Mouse (Mus musculus): ENCODE measurements around the gene Vgll1. TPM values are rescaled to one million over a fixed set of nuclear protein-coding genes. Genes with fewer than 3 reads are reported as not detected.

Vgll1 gene
- polyA plus RNA-seq, 1 experiment from 2014 or later = not detected

GRCm38 (mm10) chrX:57118143-57118542 lies 30.2 kb downstream of the Vgll1 start:
- 85% methylated on average over 8 of the region's 8 CpGs for WGBS
- no peak overlapping the region for H3K4me2 ChIP-seq (ENCODE audit: low read depth, low read length, severe bottlenecking)

GRCm38 (mm10) chrX:57120768-57121167 lies 32.9 kb downstream of the Vgll1 start:
- WGBS = 92% methylated on average over 1 of the region's 1 CpGs
- Histone ChIP-seq H3K4me2 (ENCODE audit: low read depth, low read length, severe bottlenecking) (no peak overlapping the region), H3K9ac (ENCODE audit: low read length) (no peak overlapping the region), H3K36me3 (ENCODE audit: control insufficient read depth, insufficient read depth, low read length) (no peaks in the 10 kb centered on the region), H3K4me1 (replicated peaks; ENCODE audit: control insufficient read depth, insufficient read depth, low read length) (no peaks in the 10 kb centered on the region), H3K9me3 (ENCODE audit: control insufficient read depth, low read length) (no peaks in the 10 kb centered on the region), H3K27me3 (ENCODE audit: control insufficient read depth, insufficient read depth, low read length) (no peaks in the 10 kb centered on the region), H3K27ac (ENCODE audit: low read depth, low read length) (no peak overlapping the region), H3K4me3 (ENCODE audit: low read depth, low read length) (no peak overlapping the region)
- no peak for ATAC-seq (replicated peaks; ENCODE audit: low FRiP score)
- DNase-seq (ENCODE audit: low spot score) = no peak

More at GRCm38 (mm10) chrX:57118143-57118542, 30.2 kb downstream of the Vgll1 start:
- DNase-seq (ENCODE audit: low spot score) = no peak
- Histone ChIP-seq H3K9me3 (ENCODE audit: control insufficient read depth, low read length) (no peaks in the 10 kb centered on the region), H3K27ac (ENCODE audit: low read depth, low read length) (no peak overlapping the region), H3K4me3 (ENCODE audit: low read depth, low read length) (no peak overlapping the region), H3K4me1 (replicated peaks; ENCODE audit: control insufficient read depth, insufficient read depth, low read length) (no peaks in the 10 kb centered on the region), H3K27me3 (ENCODE audit: control insufficient read depth, insufficient read depth, low read length) (no peaks in the 10 kb centered on the region), H3K9ac (ENCODE audit: low read length) (no peak overlapping the region), H3K36me3 (ENCODE audit: control insufficient read depth, insufficient read depth, low read length) (no peaks in the 10 kb centered on the region)
- ATAC-seq (replicated peaks; ENCODE audit: low FRiP score) = no peak

- DNase-seq (ENCODE audit: low spot score) = no peak
- Histone ChIP-seq H3K4me3 (ENCODE audit: low read depth, low read length) (no peak overlapping the region), H3K27ac (ENCODE audit: low read depth, low read length) (no peak overlapping the region), H3K27me3 (ENCODE audit: control insufficient read depth, insufficient read depth, low read length) (no peaks in the 10 kb centered on the region), H3K9me3 (ENCODE audit: control insufficient read depth, low read length) (no peaks in the 10 kb centered on the region), H3K36me3 (ENCODE audit: control insufficient read depth, insufficient read depth, low read length) (no peaks in the 10 kb centered on the region), H3K4me1 (replicated peaks; ENCODE audit: control insufficient read depth, insufficient read depth, low read length) (no peaks in the 10 kb centered on the region), H3K9ac (ENCODE audit: low read length) (no peak overlapping the region), H3K4me2 (ENCODE audit: low read depth, low read length, severe bottlenecking) (no peak overlapping the region)
- no peak for ATAC-seq (replicated peaks; ENCODE audit: low FRiP score)
- 48% methylated on average over 1 of the region's 1 CpGs for WGBS
These were observed 42.7 kb downstream of the Vgll1 start for GRCm38 (mm10) chrX:57130633-57131032.

- H3K4me1 ChIP-seq (replicated peaks; ENCODE audit: control insufficient read depth, insufficient read depth, low read length) = no peaks in the 10 kb centered on the region
- H3K27ac ChIP-seq (ENCODE audit: low read depth, low read length) = no peak overlapping the region
- H3K9me3 ChIP-seq (ENCODE audit: control insufficient read depth, low read length) = no peaks in the 10 kb centered on the region
- H3K27me3 ChIP-seq (ENCODE audit: control insufficient read depth, insufficient read depth, low read length) = no peaks in the 10 kb centered on the region
- no peaks in the 10 kb centered on the region for H3K36me3 ChIP-seq (ENCODE audit: control insufficient read depth, insufficient read depth, low read length)
- no peak overlapping the region for H3K4me2 ChIP-seq (ENCODE audit: low read depth, low read length, severe bottlenecking)
- ATAC-seq (replicated peaks; ENCODE audit: low FRiP score) (no peak), DNase-seq (ENCODE audit: low spot score) (no peak)
- no peak overlapping the region for H3K4me3 ChIP-seq (ENCODE audit: low read depth, low read length)
- no peak overlapping the region for H3K9ac ChIP-seq (ENCODE audit: low read length)
These were observed 49.7 kb downstream of the Vgll1 start for GRCm38 (mm10) chrX:57137627-57138026.

GRCm38 (mm10) chrX:57153520-57153919 lies 65.6 kb downstream of the Vgll1 start:
- Histone ChIP-seq H3K4me3 (ENCODE audit: low read depth, low read length) (no peak overlapping the region), H3K27me3 (ENCODE audit: control insufficient read depth, insufficient read depth, low read length) (no peaks in the 10 kb centered on the region), H3K4me2 (ENCODE audit: low read depth, low read length, severe bottlenecking) (no peak overlapping the region), H3K4me1 (replicated peaks; ENCODE audit: control insufficient read depth, insufficient read depth, low read length) (no peaks in the 10 kb centered on the region), H3K9me3 (ENCODE audit: control insufficient read depth, low read length) (no peaks in the 10 kb centered on the region), H3K27ac (ENCODE audit: low read depth, low read length) (no peak overlapping the region), H3K9ac (ENCODE audit: low read length) (no peak overlapping the region), H3K36me3 (ENCODE audit: control insufficient read depth, insufficient read depth, low read length) (no peaks in the 10 kb centered on the region)
- ATAC-seq (replicated peaks; ENCODE audit: low FRiP score) = no peak
- 85% methylated on average over 1 of the region's 1 CpGs for WGBS
- DNase-seq (ENCODE audit: low spot score) = no peak

Other genes with a start within 250 kb of the Vgll1 start
- not detected in 2 replicates for gene Adgrg4, start 217.9 kb upstream of the Vgll1 start, polyA plus RNA-seq (2014; fragmentation: Nextera tagmentation; extraction: Ambion mirVana)
- not detected in 2 replicates for gene Brs3, start 45.0 kb upstream of the Vgll1 start, polyA plus RNA-seq (2014; fragmentation: Nextera tagmentation; extraction: Ambion mirVana)
- gene Htatsf1, start 34.5 kb upstream of the Vgll1 start, polyA plus RNA-seq (2014; fragmentation: Nextera tagmentation; extraction: Ambion mirVana) = 81.2 and 82.8 TPM in 2 replicates
- not detected in 2 replicates for gene Cd40lg, start 124.0 kb downstream of the Vgll1 start, polyA plus RNA-seq (2014; fragmentation: Nextera tagmentation; extraction: Ambion mirVana)

Measured in forebrain, embryonic 11.5 days (tissue).